Mouse (Mus musculus): ENCODE measurements around the gene Clec2g. TPM values are rescaled to one million over a fixed set of nuclear protein-coding genes. Genes with fewer than 3 reads are reported as not detected.

The Clec2g gene
- total and polyA plus RNA-seq, 3 experiments: 0.04 TPM; not detected in 2

DNA sequence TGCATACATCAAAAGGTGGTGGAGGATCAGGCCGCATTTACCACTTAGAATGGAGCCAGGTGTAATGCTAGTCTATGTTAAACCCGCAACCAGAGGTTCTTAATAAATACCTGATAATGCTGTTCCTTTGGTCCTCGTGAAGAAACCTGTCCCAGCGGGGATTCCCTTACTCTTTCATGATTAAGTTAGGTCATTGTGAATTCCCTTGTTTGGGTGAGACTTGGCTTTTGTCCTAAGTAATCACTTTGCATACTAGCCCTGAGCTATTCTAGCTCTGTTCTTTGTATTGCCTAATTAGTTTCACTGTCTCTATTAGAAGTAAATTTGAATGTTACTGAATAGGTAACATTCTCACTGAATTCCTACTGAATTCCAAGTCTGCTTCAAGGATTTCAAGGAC lies 60.2 kb downstream of the Clec2g start:
- TF ChIP-seq MXI1 (IDR thresholded peaks at IDR 0.05; ENCODE audit: low read depth, low read length) (no peak), GATA1 (IDR thresholded peaks at IDR 0.05; ENCODE audit: low read depth, low read length) (no peak), MAZ (IDR thresholded peaks at IDR 0.05; ENCODE audit: low read depth, low read length) (no peak), KAT2A (conservative IDR thresholded peaks at IDR 0.05; ENCODE audit: low read depth, low read length) (no peak), ZMIZ1 (IDR thresholded peaks at IDR 0.05; ENCODE audit: low read depth, low read length) (no peak), NELFE (IDR thresholded peaks at IDR 0.05; ENCODE audit: low read depth, low read length) (no peak), CHD1 (IDR thresholded peaks at IDR 0.05; ENCODE audit: low read depth, low read length) (no peak), CTCF (IDR thresholded peaks at IDR 0.05 in 2 of 3, conservative IDR thresholded peaks at IDR 0.05 in 1 of 3; ENCODE audit: control insufficient read depth in 1 of 3, insufficient read depth in 1 of 3, low read depth in 2 of 3, low read length in 3 of 3, poor library complexity in 1 of 3, severe bottlenecking in 1 of 3) (no peak)
- no peak overlapping the region for H3K4me3 ChIP-seq (ENCODE audit: control insufficient read depth in 1 of 2, insufficient read depth in 1 of 2, low read depth in 2 of 2, low read length in 2 of 2)
- no peak for DNase-seq (ENCODE audit: low read depth, low spot score)
- H3K9me3 ChIP-seq (replicated peaks; ENCODE audit: insufficient read depth, low read length): no peaks in the 10 kb centered on the region
- H3K36me3 ChIP-seq (ENCODE audit: control insufficient read depth in 1 of 2, insufficient read depth in 2 of 2, low read length in 2 of 2): peaks cover 0 to 11% of the 10 kb centered on the region in 2 experiments; a peak in 2 of 4 replicates
- no peaks in the 10 kb centered on the region; the same call in 1 of the 2 replicates for H3K79me2 ChIP-seq (ENCODE audit: control insufficient read depth, insufficient read depth, low read length, poor library complexity)
- no peak overlapping the region for H3K9ac ChIP-seq (ENCODE audit: control insufficient read depth, low read depth, low read length, poor library complexity, severe bottlenecking)
- no peaks in the 10 kb centered on the region; a peak in 1 of 4 replicates for H3K27me3 ChIP-seq (ENCODE audit: control insufficient read depth in 1 of 2, insufficient read depth in 2 of 2, low read length in 2 of 2)
- no peak overlapping the region for H3K27ac ChIP-seq (ENCODE audit: control insufficient read depth, low read depth, low read length)
- H3K4me1 ChIP-seq (ENCODE audit: control insufficient read depth in 1 of 2, insufficient read depth in 2 of 2, low read length in 2 of 2): peaks cover 2 to 15% of the 10 kb centered on the region in 2 experiments; a peak in 3 of 4 replicates

DNA sequence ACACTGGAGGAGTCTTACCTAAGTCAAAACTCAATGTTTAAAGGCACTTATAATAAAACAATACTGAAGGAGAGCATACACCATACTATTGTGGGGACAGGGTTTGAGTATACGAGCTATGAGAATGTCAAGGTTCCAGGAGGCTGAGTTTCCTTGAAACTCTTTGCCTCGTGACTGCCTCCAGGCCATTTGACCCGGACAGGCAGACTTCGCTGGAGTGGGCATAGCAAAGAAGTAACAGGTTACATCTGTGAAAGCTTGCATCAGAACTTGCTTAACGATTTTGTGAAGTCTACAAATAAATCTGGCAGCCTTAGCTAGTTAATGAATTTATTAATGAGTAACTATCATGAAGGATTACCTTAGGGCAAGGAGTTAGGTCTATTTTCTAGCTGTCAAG lies 60.6 kb downstream of the Clec2g start:
- peaks cover 0 to 11% of the 10 kb centered on the region in 2 experiments; a peak in 2 of 4 replicates for H3K36me3 ChIP-seq (ENCODE audit: control insufficient read depth in 1 of 2, insufficient read depth in 2 of 2, low read length in 2 of 2)
- H3K27me3 ChIP-seq (ENCODE audit: control insufficient read depth in 1 of 2, insufficient read depth in 2 of 2, low read length in 2 of 2): no peaks in the 10 kb centered on the region; a peak in 1 of 4 replicates
- TF ChIP-seq TAL1 (IDR thresholded peaks at IDR 0.05; ENCODE audit: low read length) (no peak), ZKSCAN1 (IDR thresholded peaks at IDR 0.05; ENCODE audit: low read depth, low read length) (no peak), RAD21 (IDR thresholded peaks at IDR 0.05; ENCODE audit: low read depth, low read length) (no peak), GATA1 (IDR thresholded peaks at IDR 0.05; ENCODE audit: low read depth, low read length) (no peak), EP300 (IDR thresholded peaks at IDR 0.05; ENCODE audit: low read depth in 1 of 2, low read length in 2 of 2) (no peak), CTCF (IDR thresholded peaks at IDR 0.05 in 2 of 3, conservative IDR thresholded peaks at IDR 0.05 in 1 of 3; ENCODE audit: control insufficient read depth in 1 of 3, insufficient read depth in 1 of 3, low read depth in 2 of 3, low read length in 3 of 3, poor library complexity in 1 of 3, severe bottlenecking in 1 of 3) (no peak), POLR2AphosphoS5 (IDR thresholded peaks at IDR 0.05; ENCODE audit: borderline replicate concordance, low read depth, low read length) (no peak), MXI1 (IDR thresholded peaks at IDR 0.05; ENCODE audit: low read depth, low read length) (no peak), ZC3H11A (IDR thresholded peaks at IDR 0.05; ENCODE audit: low read depth, low read length) (no peak), ZNF384 (IDR thresholded peaks at IDR 0.05; ENCODE audit: low read depth, low read length) (no peak), ELF1 (IDR thresholded peaks at IDR 0.05; ENCODE audit: low read depth, low read length) (no peak)
- H3K79me2 ChIP-seq (ENCODE audit: control insufficient read depth, insufficient read depth, low read length, poor library complexity): no peaks in the 10 kb centered on the region; the same call in 1 of the 2 replicates
- H3K27ac ChIP-seq (ENCODE audit: control insufficient read depth, low read depth, low read length): no peak overlapping the region
- no peaks in the 10 kb centered on the region for H3K9me3 ChIP-seq (replicated peaks; ENCODE audit: insufficient read depth, low read length)
- H3K4me3 ChIP-seq (ENCODE audit: control insufficient read depth in 1 of 2, insufficient read depth in 1 of 2, low read depth in 2 of 2, low read length in 2 of 2): no peak overlapping the region
- DNase-seq (ENCODE audit: low read depth, low spot score): no peak
- H3K4me1 ChIP-seq (ENCODE audit: control insufficient read depth in 1 of 2, insufficient read depth in 2 of 2, low read length in 2 of 2): peaks cover 2 to 15% of the 10 kb centered on the region in 2 experiments; a peak in 3 of 4 replicates
- H3K9ac ChIP-seq (ENCODE audit: control insufficient read depth, low read depth, low read length, poor library complexity, severe bottlenecking): no peak overlapping the region

Measured in MEL (cell line).